Comparison of ENCODE assay signal across 8 mouse cellular contexts in the genomic region with DNA sequence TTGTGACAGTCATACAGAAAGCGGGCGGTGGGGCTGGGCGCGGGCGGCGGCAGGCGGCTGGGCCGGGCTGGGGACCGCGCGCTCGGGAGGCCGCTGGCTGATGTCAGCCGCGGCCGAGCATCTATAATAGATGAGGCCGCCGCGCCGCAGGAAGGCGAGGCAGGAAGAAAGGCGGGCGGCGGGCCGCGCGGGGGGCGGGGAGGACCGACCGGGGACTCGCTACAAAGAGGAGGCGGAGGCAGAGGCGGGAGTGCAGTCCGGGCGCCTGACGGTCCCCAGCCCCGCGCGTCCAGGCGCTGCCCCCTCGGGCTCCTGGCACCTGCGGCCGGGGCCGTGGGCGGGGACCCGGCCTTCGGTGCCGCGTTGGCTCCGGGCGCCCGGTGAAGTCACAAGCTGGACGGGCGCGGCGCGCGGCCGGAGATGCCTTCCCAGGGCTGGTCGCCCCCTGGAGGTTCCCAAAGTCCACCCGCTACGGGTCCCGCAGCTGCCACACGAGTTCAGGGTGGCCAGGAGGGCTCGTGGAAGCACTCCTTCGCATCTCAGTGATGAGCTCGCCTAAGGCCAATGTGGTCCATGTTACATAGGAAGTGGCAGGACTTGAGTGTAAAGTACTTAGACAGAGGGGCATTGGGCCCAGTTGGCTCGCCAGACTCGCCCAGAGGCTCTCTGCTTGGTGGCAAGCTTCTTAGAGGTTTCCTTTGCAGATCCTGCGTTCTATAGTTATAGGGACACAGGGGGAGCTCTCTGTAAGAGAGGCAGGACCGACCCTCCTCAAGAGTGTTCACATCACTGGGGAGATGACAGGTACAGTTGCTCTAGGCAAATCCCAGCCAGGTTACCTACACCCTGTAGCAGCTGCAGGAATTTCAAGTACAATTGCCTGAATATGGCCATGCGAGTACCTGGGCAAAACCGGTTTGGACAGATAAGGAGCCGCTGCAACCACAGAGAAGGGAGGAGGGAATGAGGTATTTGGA. TPM values are rescaled to one million over a fixed set of nuclear protein-coding genes. Genes with fewer than 3 reads are reported as not detected.
DNase-seq lines count a peak whose midpoint lies in the region; ATAC-seq and TF ChIP-seq lines count a peak whose summit lies in the region.

A gene (minus strand): TSS at position 390 of the 977 bp plus-strand sequence.

- peaks cover 50% of the 10 kb centered on the region for H3K4me1 ChIP-seq in embryonic facial prominence, embryonic 10.5 days
- H3K4me1 ChIP-seq in limb, embryonic 13.5 days, result peaks cover 26% of the 10 kb centered on the region
- H3K4me1 ChIP-seq in midbrain, embryonic 16.5 days (ENCODE audit: control insufficient read depth, insufficient read depth, low read length), result peaks cover 47% of the 10 kb centered on the region
- peaks cover 3% of the 10 kb centered on the region; the same call in 1 of the 2 replicates for H3K4me1 ChIP-seq in testis, adult 2 months (ENCODE audit: control insufficient read depth, insufficient read depth, low read length)

- peak within 1 kb of the TSS; percentile 70 for H3K4me3 ChIP-seq in embryonic facial prominence, embryonic 10.5 days
- H3K4me3 ChIP-seq in limb, embryonic 13.5 days, result peak within 1 kb of the TSS; percentile 74
- H3K4me3 ChIP-seq in midbrain, embryonic 16.5 days (ENCODE audit: low read depth, low read length), result peak within 1 kb of the TSS; percentile 78
- peak within 1 kb of the TSS; percentile 60 for H3K4me3 ChIP-seq in testis, adult 2 months (ENCODE audit: control insufficient read depth, low read depth, low read length)

- peaks cover 85% of the 10 kb centered on the region for H3K27me3 ChIP-seq in embryonic facial prominence, embryonic 10.5 days (replicated peaks; ENCODE audit: low read depth, poor library complexity, severe bottlenecking)
- H3K27me3 ChIP-seq in limb, embryonic 13.5 days, result peaks cover 20% of the 10 kb centered on the region
- no peaks in the 10 kb centered on the region for H3K27me3 ChIP-seq in midbrain, embryonic 16.5 days (ENCODE audit: control insufficient read depth, insufficient read depth, low read depth, low read length)
- H3K27me3 ChIP-seq in testis, adult 2 months (ENCODE audit: control insufficient read depth, insufficient read depth, low read length), result no peaks in the 10 kb centered on the region

- ATAC-seq in limb, embryonic 13.5 days (ENCODE audit: low FRiP score, low read depth), result peak; percentile 29; the same call in 1 of the 2 replicates
- ATAC-seq in midbrain, embryonic 16.5 days, result peak; percentile 59

- no peaks in the 10 kb centered on the region for H3K36me3 ChIP-seq in embryonic facial prominence, embryonic 10.5 days (replicated peaks)
- H3K36me3 ChIP-seq in limb, embryonic 13.5 days, result no peaks in the 10 kb centered on the region
- H3K36me3 ChIP-seq in midbrain, embryonic 16.5 days (ENCODE audit: control insufficient read depth, insufficient read depth, low read length), result no peaks in the 10 kb centered on the region
- H3K36me3 ChIP-seq in testis, adult 2 months (ENCODE audit: control insufficient read depth, insufficient read depth, low read length), result no peaks in the 10 kb centered on the region

- WGBS in embryonic facial prominence, embryonic 10.5 days, result 1% methylated on average over 74 of the region's 74 CpGs
- WGBS in limb, embryonic 13.5 days, result 1% methylated on average over 74 of the region's 74 CpGs
- WGBS in midbrain, embryonic 16.5 days, result 1% methylated on average over 60 of the region's 74 CpGs

- H3K27ac ChIP-seq in embryonic facial prominence, embryonic 10.5 days (replicated peaks), result peak within 1 kb of the TSS; percentile 92
- H3K27ac ChIP-seq in limb, embryonic 13.5 days, result no peak within 1 kb of the TSS
- H3K27ac ChIP-seq in midbrain, embryonic 16.5 days (ENCODE audit: low read length), result peak within 1 kb of the TSS; percentile 96
- no peak within 1 kb of the TSS for H3K27ac ChIP-seq in testis, adult 2 months (ENCODE audit: control insufficient read depth, insufficient read depth, low read depth, low read length)

- H3K9ac ChIP-seq in limb, embryonic 13.5 days, result peak within 1 kb of the TSS; percentile 83
- H3K9ac ChIP-seq in midbrain, embryonic 16.5 days (ENCODE audit: low read depth, low read length), result peak within 1 kb of the TSS; percentile 96

- no peak for TF ChIP-seq CTCF in testis, adult 2 months (IDR thresholded peaks at IDR 0.05; ENCODE audit: control insufficient read depth, insufficient read depth, insufficient replicate concordance, low read depth, low read length)

- TF ChIP-seq POLR2A in testis, adult 2 months (IDR thresholded peaks at IDR 0.05; ENCODE audit: control insufficient read depth, low read depth, low read length), result no peak

- H3K9me3 ChIP-seq in embryonic facial prominence, embryonic 10.5 days, result no peaks in the 10 kb centered on the region
- H3K9me3 ChIP-seq in limb, embryonic 13.5 days, result no peaks in the 10 kb centered on the region
- no peaks in the 10 kb centered on the region for H3K9me3 ChIP-seq in midbrain, embryonic 16.5 days (replicated peaks; ENCODE audit: control insufficient read depth, low read length, poor library complexity, severe bottlenecking)

- peak within 1 kb of the TSS; percentile 95 for H3K4me2 ChIP-seq in limb, embryonic 13.5 days (replicated peaks)
- H3K4me2 ChIP-seq in midbrain, embryonic 16.5 days (ENCODE audit: low read length), result peak within 1 kb of the TSS; percentile 79

- peak; percentile 45 to 64 for DNase-seq in urinary bladder, adult 18-20 months (ENCODE audit: low spot score in 2 of 2)
- no peak for DNase-seq in urinary bladder, postnatal 10 days (ENCODE audit: low spot score)
- peak; percentile 81 for DNase-seq in embryonic facial prominence, embryonic 10.5 days (ENCODE audit: low spot score)
- peak; percentile 74 for DNase-seq in heart, adult 8-10 months (ENCODE audit: low spot score)
- DNase-seq in kidney, adult 18-20 months, result peak; percentile 77

RNA-seq across cellular contexts. Expression of the gene that starts here (rescaled TPM):
- 7.6 and 9.5 TPM in 2 replicates for polyA plus RNA-seq in embryonic facial prominence, embryonic 10.5 days (2016; fragmentation: Nextera tagmentation; extraction: Ambion mirVana)
- 10 to 100 TPM in 2 of 4 experiments, 1 to 10 TPM in 2; 8.6 to 12.9 (median 10.1) TPM for total RNA-seq in heart, adult 8-10 months (2022)
- polyA plus RNA-seq in limb, embryonic 13.5 days (2015; fragmentation: Nextera tagmentation; extraction: Ambion mirVana), result 8.5 and 9.1 TPM in 2 replicates
- polyA plus RNA-seq in midbrain, embryonic 16.5 days (2015; fragmentation: Nextera tagmentation; extraction: Ambion mirVana), result 32.0 and 33.4 TPM in 2 replicates
- polyA plus RNA-seq in testis, adult 2 months (2012; rRNA removed), result 2.9 and 3.3 TPM in 2 replicates

Comparison
In these comparisons a context has a peak if more than half of its experiments do, and no peak if none do; other contexts are left out.
1. H3K27ac ChIP-seq: peak in embryonic facial prominence, embryonic 10.5 days (single experiment) and midbrain, embryonic 16.5 days (single experiment); none in limb, embryonic 13.5 days (single experiment) and testis, adult 2 months (single experiment).
2. Peak in every context shown above with its lines, with median percentiles within 50 percentile points of each other: H3K4me3 ChIP-seq.